Mouse (Mus musculus) lung, embryonic 14.5 days (tissue): Measurements from ENCODE around the gene Kdm2a. TPM values are rescaled to one million over a fixed set of nuclear protein-coding genes. Genes with fewer than 3 reads are reported as not detected.

Experiments used
- ATAC-seq: fragments of 200-750 bp; cut with Nextera tagmentation; 2 replicates; pipeline ENCODE4 v1.8.0; 2017; ENCODE audit warnings: mild to moderate bottlenecking, moderate TSS enrichment, moderate library complexity; ENCODE audit not compliant: insufficient read depth
- DNase-seq: peaks from one replicate; pipeline ENCODE4 v3.0.0-alpha.2; 2015
- H3K27ac ChIP-seq: fragments of 300-500 bp; sonication (generic); 2 replicates; pipeline ENCODE4 v1.5.1; 2014; ENCODE audit warnings: low read depth, mild to moderate bottlenecking, moderate library complexity
- H3K27me3 ChIP-seq: fragments of 300-500 bp; sonication (generic); 2 replicates; pipeline ENCODE4 v1.6.1; 2014; ENCODE audit warnings: low read length, control low read depth; ENCODE audit not compliant: insufficient read depth
- H3K36me3 ChIP-seq: fragments of 300-500 bp; sonication (generic); 2 replicates; pipeline ENCODE4 v1.6.1; 2014; ENCODE audit warnings: control low read depth; ENCODE audit not compliant: insufficient read depth
- H3K4me1 ChIP-seq: fragments of 300-500 bp; sonication (generic); 2 replicates; pipeline ENCODE4 v1.6.1; 2014; ENCODE audit warnings: antibody characterized with exemption, control low read depth; ENCODE audit not compliant: insufficient read depth
- H3K4me2 ChIP-seq: fragments of 300-500 bp; sonication (generic); 2 replicates; pipeline ENCODE4 v1.6.1; 2014; ENCODE audit warnings: mild to moderate bottlenecking
- H3K4me3 ChIP-seq: fragments of 300-500 bp; sonication (generic); 2 replicates; pipeline ENCODE4 v1.5.1; 2014; ENCODE audit warnings: low read depth, low read length
- H3K9ac ChIP-seq: fragments of 300-500 bp; sonication (generic); 2 replicates; pipeline ENCODE4 v1.6.1; 2014
- H3K9me3 ChIP-seq: fragments of 300-500 bp; sonication (generic); 2 replicates; pipeline ENCODE4 v1.6.1; 2016; ENCODE audit warnings: low read depth, low read length, control low read depth
- CTCF ChIP-seq: IDR thresholded peaks from 2 replicates; pipeline ENCODE4 v1.5.1; 2016; ENCODE audit warnings: antibody characterized with exemption, low read depth
- WGBS: fragments of 180-500 bp; shearing (Covaris S2); extraction: QIAGEN DNeasy Blood & Tissue Kit; methylation state at CpG from one replicate; pipeline ENCODE4 v1.1.7; 2014; 5-methylcytosine and 5-hydroxymethylcytosine counted together
- polyA plus RNA-seq: library from polyadenylated mRNA; unstranded; fragments of >200 nt; fragmentation: Nextera tagmentation; extraction: Ambion mirVana; gene quantifications from 2 replicates; pipeline ENCODE4 v1.2.1, GENCODE M21; 2014

Kdm2a gene
- polyA plus RNA-seq, 1 experiment from 2014 or later, result 63.1 TPM

DNA sequence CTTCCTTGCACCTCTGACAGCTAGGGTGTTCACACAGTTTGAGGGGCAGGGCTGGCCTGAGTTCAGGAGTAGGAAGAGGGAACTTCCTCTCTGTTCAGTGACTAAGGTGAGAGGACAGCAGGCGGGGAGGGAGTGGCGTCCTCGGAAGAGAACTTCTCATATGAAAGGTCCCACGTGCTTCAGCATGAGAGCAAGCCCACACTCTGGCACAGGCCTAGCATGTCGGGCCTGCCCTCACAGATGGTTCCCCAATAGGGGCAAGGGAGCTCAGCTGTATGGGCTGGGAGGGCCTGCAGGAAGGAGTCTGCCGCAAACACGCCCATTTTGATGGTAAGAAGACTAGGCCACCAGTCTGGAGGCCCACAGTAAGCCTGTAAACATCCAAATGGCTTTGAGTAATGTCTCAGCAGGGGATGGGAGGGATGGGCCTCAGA lies 97.8 kb downstream of the Kdm2a start:
- Histone ChIP-seq H3K4me3 (no peak overlapping the region), H3K4me2 (no peak overlapping the region; the same call in 1 of the 2 replicates), H3K36me3 (0 out of 2 replicates have a peak, but pooled peaks cover 12% of the 10 kb centered on the region), H3K4me1 (peaks cover 37% of the 10 kb centered on the region), H3K9ac (no peak overlapping the region), H3K9me3 (no peaks in the 10 kb centered on the region), H3K27ac (no peak overlapping the region; the same call in 1 of the 2 replicates), H3K27me3 (no peaks in the 10 kb centered on the region)
- DNase-seq (peak; percentile 18), ATAC-seq (no peak)
- 48% methylated on average over 7 of the region's 7 CpGs for WGBS
- no peak for TF ChIP-seq CTCF

DNA sequence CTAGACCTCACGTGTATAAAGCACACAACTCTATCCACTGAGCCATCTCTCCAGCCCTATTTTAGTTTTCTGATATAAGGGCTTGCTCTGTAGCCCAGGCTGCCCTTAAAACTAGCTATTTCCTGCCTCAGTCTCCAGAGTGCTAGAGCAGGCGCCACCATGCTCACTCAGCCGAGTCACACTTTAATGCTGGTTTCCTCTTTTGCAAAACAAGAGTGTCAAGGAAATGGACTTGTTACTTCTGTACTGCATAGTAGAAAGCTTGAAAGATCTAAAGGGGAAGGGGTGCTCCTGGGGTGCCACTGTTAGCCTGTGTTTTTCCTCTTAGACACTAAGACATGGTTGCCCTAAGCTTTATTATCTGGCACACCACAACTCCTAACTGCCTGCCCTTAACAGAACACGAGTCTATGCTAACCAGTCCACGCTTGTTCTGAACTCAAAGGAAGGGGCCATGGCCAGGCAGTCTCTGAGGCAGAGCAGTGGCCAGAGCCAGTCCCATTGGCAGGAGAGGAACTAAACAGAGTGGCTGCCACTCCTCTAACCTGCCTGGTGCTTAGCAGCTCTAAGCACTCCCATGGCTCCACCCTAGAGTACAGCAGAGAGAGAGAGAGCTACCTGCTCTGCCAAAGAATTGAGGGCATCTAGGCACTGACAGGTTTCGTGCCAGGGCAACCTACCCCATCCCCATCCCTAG lies 98.4 kb downstream of the Kdm2a start:
- 77% methylated on average over 6 of the region's 6 CpGs for WGBS
- Histone ChIP-seq H3K27ac (no peak overlapping the region), H3K27me3 (no peaks in the 10 kb centered on the region), H3K4me3 (no peak overlapping the region), H3K4me1 (peaks cover 34% of the 10 kb centered on the region), H3K36me3 (0 out of 2 replicates have a peak, but pooled peaks cover 17% of the 10 kb centered on the region), H3K4me2 (no peak overlapping the region), H3K9ac (no peak overlapping the region), H3K9me3 (no peaks in the 10 kb centered on the region)
- no peak for DNase-seq
- TF ChIP-seq CTCF, result no peak
- ATAC-seq, result no peak

- Histone ChIP-seq H3K4me2 (no peak overlapping the region), H3K9ac (no peak overlapping the region), H3K4me1 (peaks cover 30% of the 10 kb centered on the region), H3K4me3 (no peak overlapping the region), H3K27me3 (no peaks in the 10 kb centered on the region), H3K9me3 (no peaks in the 10 kb centered on the region), H3K36me3 (peaks cover 23% of the 10 kb centered on the region; the same call in 1 of the 2 replicates), H3K27ac (no peak overlapping the region)
- no peak for DNase-seq
- 88% methylated on average over 7 of the region's 7 CpGs for WGBS
- ATAC-seq, result no peak
- TF ChIP-seq CTCF, result no peak
Observed at GRCm38 (mm10) chr19:4299126-4299525, 99.0 kb downstream of the Kdm2a start.

- Histone ChIP-seq H3K4me1 (peaks cover 24% of the 10 kb centered on the region), H3K4me2 (no peak overlapping the region), H3K4me3 (no peak overlapping the region), H3K9ac (no peak overlapping the region), H3K9me3 (no peaks in the 10 kb centered on the region), H3K27me3 (no peaks in the 10 kb centered on the region), H3K27ac (no peak overlapping the region), H3K36me3 (peaks cover 23% of the 10 kb centered on the region; the same call in 1 of the 2 replicates)
- TF ChIP-seq CTCF, result no peak
- no peak for DNase-seq
- whole genome bisulfite sequencing, result 83% methylated on average over 17 of the region's 17 CpGs
- no peak for ATAC-seq
Observed at GRCm38 (mm10) chr19:4298322-4299121, 99.6 kb downstream of the Kdm2a start.

DNA sequence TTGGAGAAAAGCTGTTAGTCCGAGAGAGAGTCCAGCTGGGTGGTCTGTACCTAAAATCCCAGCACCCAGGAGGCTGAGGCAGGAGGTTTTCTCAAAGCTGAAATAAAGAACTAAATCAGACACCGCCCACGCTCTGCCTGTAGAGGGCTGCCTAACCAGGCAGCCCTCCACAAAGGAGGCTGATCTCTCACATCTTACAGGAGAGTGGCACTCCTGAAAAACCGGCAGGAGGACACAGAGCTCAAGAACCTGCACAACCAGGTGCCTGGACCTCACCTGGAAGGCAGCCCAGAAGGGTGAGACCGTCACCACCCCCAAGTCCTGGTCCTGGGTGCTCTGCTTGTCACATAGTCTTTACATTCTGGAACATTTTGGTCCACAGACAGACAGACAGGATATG lies 100.2 kb downstream of the Kdm2a start:
- Histone ChIP-seq H3K27me3 (no peaks in the 10 kb centered on the region), H3K27ac (no peak overlapping the region), H3K9ac (no peak overlapping the region), H3K36me3 (peaks cover 27% of the 10 kb centered on the region; the same call in 1 of the 2 replicates), H3K9me3 (no peaks in the 10 kb centered on the region), H3K4me3 (no peak overlapping the region), H3K4me2 (no peak overlapping the region), H3K4me1 (peaks cover 17% of the 10 kb centered on the region)
- DNase-seq (no peak), ATAC-seq (no peak)
- TF ChIP-seq CTCF, result no peak
- 81% methylated on average over 5 of the region's 5 CpGs for WGBS

- 89% methylated on average over 2 of the region's 2 CpGs for WGBS
- peaks cover 39% of the 10 kb centered on the region; the same call in 1 of the 2 replicates for H3K36me3 ChIP-seq
- H3K27ac ChIP-seq, result no peak overlapping the region
- TF ChIP-seq CTCF, result no peak
- no peak overlapping the region; the same call in 1 of the 2 replicates for H3K9ac ChIP-seq
- no peaks in the 10 kb centered on the region for H3K9me3 ChIP-seq
- no peak for DNase-seq
- peaks cover 8% of the 10 kb centered on the region for H3K4me1 ChIP-seq
- H3K4me3 ChIP-seq, result no peak overlapping the region
- no peak overlapping the region for H3K4me2 ChIP-seq
- no peak for ATAC-seq
- H3K27me3 ChIP-seq, result no peaks in the 10 kb centered on the region
Observed at GRCm38 (mm10) chr19:4296611-4297010, 101.5 kb downstream of the Kdm2a start.

- Histone ChIP-seq H3K9me3 (no peaks in the 10 kb centered on the region), H3K4me3 (no peak overlapping the region), H3K27ac (no peak overlapping the region), H3K4me1 (no peaks in the 10 kb centered on the region), H3K9ac (no peak overlapping the region), H3K4me2 (no peak overlapping the region), H3K27me3 (no peaks in the 10 kb centered on the region), H3K36me3 (peaks cover 48% of the 10 kb centered on the region)
- DNase-seq, result no peak
- no peak for TF ChIP-seq CTCF
- WGBS, result 82% methylated on average over 4 of the region's 4 CpGs
- ATAC-seq, result no peak
Observed at GRCm38 (mm10) chr19:4295391-4295790, 102.7 kb downstream of the Kdm2a start.
